Mouse (Mus musculus) hindbrain, embryonic 10.5 days (tissue): ENCODE measurements around the gene Tbc1d10c. TPM values are rescaled to one million over a fixed set of nuclear protein-coding genes. Genes with fewer than 3 reads are reported as not detected.

ENCODE experiments used
- DNase-seq: peaks from one replicate; pipeline ENCODE4 v3.0.0-alpha.2; 2017; ENCODE audit warnings: low spot score
- H3K27ac ChIP-seq: fragments of 300-500 bp; sonication (generic); 2 replicates; pipeline ENCODE4 v1.5.1; 2016; ENCODE audit warnings: mild to moderate bottlenecking, moderate library complexity
- H3K27me3 ChIP-seq: fragments of 300-500 bp; sonication (generic); 2 replicates; pipeline ENCODE4 v1.6.1; 2016; ENCODE audit warnings: mild to moderate bottlenecking; ENCODE audit not compliant: poor library complexity, insufficient read depth, severe bottlenecking
- H3K36me3 ChIP-seq: fragments of 300-500 bp; sonication (generic); 2 replicates; pipeline ENCODE4 v1.6.1; 2016; ENCODE audit warnings: mild to moderate bottlenecking, moderate library complexity
- H3K4me1 ChIP-seq: fragments of 300-500 bp; sonication (generic); replicated peaks from 2 replicates; pipeline ENCODE4 v1.6.1; 2016; ENCODE audit warnings: mild to moderate bottlenecking
- H3K4me3 ChIP-seq: fragments of 300-500 bp; sonication (generic); 2 replicates; pipeline ENCODE4 v1.5.1; 2016; ENCODE audit warnings: mild to moderate bottlenecking, moderate library complexity
- H3K9me3 ChIP-seq: fragments of 300-500 bp; sonication (generic); 2 replicates; pipeline ENCODE4 v1.6.1; 2016; ENCODE audit warnings: mild to moderate bottlenecking, moderate library complexity
- WGBS: fragments of 180-500 bp; shearing (Covaris S2); methylation state at CpG from one replicate; pipeline ENCODE4 v1.1.7; 2016; 5-methylcytosine and 5-hydroxymethylcytosine counted together
- polyA plus RNA-seq: library from polyadenylated mRNA; unstranded; fragments of >200 nt; fragmentation: Nextera tagmentation; extraction: Ambion mirVana; gene quantifications from 2 replicates; pipeline ENCODE4 v1.2.1, GENCODE M21; 2016

Tbc1d10c gene
- polyA plus RNA-seq, 1 experiment from 2014 or later, result 1.2 TPM

DNA sequence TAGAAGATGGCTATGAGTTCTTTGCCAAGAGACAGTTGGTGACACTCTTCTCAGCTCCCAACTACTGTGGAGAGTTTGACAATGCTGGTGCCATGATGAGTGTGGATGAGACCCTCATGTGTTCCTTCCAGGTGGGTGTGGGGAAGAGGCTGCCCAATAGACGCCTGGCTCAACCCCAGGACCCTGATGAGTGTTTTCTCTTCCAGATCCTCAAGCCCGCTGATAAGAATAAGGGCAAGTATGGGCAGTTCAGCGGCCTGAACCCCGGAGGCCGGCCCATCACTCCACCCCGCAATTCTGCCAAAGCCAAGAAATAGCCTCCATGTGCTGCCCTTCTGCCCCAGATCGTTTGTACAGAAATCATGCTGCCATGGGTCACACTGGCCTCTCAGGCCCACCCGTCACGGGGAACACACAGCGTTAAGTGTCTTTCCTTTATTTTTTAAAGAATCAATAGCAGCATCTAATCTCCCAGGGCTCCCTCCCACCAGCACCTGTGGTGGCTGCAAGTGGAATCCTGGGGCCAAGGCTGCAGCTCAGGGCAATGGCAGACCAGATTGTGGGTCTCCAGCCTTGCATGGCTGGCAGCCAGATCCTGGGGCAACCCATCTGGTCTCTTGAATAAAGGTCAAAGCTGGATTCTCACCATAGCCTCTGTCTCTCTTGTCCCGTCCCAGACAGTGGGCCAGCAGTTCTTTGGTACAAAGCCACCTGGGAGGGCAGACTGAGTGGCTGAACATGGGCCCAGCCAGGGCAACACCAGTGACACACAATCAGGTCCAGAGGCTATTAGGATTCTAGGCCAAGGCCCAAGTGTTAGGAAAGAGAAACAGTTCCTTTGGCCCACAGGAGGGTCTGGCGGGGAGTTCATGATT is 3.9 kb upstream of the Tbc1d10c start:
- Histone ChIP-seq H3K4me3 (no peak overlapping the region), H3K9me3 (no peaks in the 10 kb centered on the region), H3K27me3 (no peaks in the 10 kb centered on the region), H3K4me1 (peaks cover 50% of the 10 kb centered on the region), H3K36me3 (peaks cover 72% of the 10 kb centered on the region), H3K27ac (no peak overlapping the region)
- DNase-seq, result no peak
- 84% methylated on average over 12 of the region's 12 CpGs for WGBS

DNA sequence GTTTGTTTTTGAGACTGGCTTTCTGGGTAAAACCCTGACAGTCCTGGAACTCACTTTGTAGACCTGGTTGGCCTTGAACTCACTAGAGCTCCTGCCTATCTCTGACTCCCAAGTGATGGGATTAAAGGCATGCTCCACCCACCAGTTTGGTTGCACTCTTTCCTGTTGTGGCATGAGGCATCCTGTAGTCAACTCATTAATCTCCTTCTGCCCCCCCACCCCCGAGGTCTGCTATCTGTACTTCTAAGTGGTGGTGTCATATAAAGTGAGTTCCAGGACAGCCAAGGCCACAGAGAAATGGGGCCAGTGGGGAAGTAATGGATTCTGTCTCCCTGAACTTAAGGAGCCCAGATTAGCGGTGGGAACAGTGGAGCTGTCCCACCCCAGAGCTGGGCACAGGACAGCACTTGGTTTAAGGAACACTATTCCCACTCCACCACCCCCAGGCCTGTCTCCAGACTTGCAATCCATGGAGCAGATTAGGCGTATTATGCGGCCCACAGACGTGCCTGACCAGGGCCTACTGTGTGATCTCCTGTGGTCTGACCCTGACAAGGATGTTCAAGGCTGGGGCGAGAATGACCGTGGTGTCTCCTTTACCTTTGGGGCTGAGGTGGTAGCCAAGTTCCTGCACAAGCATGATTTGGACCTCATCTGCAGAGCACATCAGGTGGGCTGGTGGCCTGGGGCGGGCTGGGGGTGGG is 3.1 kb upstream of the Tbc1d10c start:
- Histone ChIP-seq H3K4me1 (peaks cover 43% of the 10 kb centered on the region), H3K4me3 (peak overlapping the region; percentile 95), H3K36me3 (peaks cover 63% of the 10 kb centered on the region)

DNA sequence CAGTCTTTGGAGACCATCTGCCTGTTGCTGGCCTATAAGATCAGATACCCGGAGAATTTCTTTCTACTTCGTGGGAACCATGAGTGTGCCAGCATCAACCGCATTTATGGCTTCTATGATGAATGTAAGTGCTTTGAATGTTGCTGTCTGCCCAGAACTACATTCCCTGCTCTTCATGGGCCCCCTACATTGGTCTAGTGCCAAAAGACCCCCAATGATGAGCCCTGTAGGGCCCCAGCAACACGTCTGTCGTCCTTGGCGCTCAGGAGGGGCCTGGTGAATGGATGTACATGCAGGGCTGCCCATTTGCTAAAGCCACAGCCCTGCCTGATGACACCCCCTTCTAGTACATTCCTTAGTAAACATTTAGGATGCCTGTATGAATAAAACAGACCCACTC is 2.0 kb upstream of the Tbc1d10c start:
- DNase-seq, result no peak
- no peaks in the 10 kb centered on the region for H3K27me3 ChIP-seq
- peak overlapping the region; percentile 97 for H3K27ac ChIP-seq
- H3K4me3 ChIP-seq, result peak overlapping the region; percentile 95
- WGBS, result 72% methylated on average over 6 of the region's 6 CpGs
- H3K36me3 ChIP-seq, result peaks cover 53% of the 10 kb centered on the region
- H3K4me1 ChIP-seq, result peaks cover 43% of the 10 kb centered on the region
- no peaks in the 10 kb centered on the region for H3K9me3 ChIP-seq

More for the DNA sequence above, 3.1 kb upstream of the Tbc1d10c start:
- WGBS, result 90% methylated on average over 8 of the region's 8 CpGs
- no peak for DNase-seq
- Histone ChIP-seq H3K9me3 (no peaks in the 10 kb centered on the region), H3K27ac (no peak overlapping the region), H3K27me3 (no peaks in the 10 kb centered on the region)

DNA sequence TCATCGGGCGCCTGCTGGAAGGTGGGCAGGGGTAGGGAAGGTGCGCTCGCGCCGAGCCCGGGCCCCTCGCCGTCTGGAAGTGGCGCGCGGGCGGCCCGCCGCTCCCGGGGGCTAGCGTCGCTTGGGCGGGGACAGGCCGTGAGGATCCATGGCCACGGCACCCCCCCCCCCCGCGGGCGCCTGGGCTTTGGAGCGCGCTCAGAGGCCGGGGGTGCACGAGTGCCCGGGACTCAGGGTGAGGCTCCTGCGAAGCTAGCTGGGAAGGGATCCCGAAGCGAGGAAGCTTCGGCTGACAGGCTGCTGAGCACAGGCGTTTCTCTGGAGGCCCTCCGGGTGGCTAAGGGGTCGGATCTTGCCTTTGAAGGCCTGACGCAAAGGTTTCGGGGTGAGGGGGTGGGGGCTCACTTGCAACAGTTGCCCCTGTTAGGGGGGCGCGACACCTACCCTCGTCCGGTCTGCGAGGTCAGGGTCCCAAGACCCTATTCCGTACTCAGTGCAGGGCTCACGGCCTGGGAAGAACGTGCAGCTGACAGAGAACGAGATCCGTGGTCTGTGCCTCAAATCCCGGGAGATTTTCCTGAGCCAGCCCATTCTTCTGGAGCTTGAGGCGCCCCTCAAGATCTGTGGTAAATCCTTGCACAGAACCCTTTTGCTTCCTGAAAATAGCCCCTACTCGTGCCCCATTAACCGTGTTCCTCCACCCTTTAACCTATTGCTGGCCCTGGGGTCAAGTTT is 1.3 kb upstream of the Tbc1d10c start:
- H3K4me1 ChIP-seq, result peaks cover 43% of the 10 kb centered on the region
- no peaks in the 10 kb centered on the region for H3K27me3 ChIP-seq
- H3K4me3 ChIP-seq, result peak overlapping the region; percentile 95
- no peak for DNase-seq
- H3K9me3 ChIP-seq, result no peaks in the 10 kb centered on the region
- H3K36me3 ChIP-seq, result peaks cover 46% of the 10 kb centered on the region
- H3K27ac ChIP-seq, result peak overlapping the region; percentile 97
- 1% methylated on average over 52 of the region's 52 CpGs for WGBS

DNA sequence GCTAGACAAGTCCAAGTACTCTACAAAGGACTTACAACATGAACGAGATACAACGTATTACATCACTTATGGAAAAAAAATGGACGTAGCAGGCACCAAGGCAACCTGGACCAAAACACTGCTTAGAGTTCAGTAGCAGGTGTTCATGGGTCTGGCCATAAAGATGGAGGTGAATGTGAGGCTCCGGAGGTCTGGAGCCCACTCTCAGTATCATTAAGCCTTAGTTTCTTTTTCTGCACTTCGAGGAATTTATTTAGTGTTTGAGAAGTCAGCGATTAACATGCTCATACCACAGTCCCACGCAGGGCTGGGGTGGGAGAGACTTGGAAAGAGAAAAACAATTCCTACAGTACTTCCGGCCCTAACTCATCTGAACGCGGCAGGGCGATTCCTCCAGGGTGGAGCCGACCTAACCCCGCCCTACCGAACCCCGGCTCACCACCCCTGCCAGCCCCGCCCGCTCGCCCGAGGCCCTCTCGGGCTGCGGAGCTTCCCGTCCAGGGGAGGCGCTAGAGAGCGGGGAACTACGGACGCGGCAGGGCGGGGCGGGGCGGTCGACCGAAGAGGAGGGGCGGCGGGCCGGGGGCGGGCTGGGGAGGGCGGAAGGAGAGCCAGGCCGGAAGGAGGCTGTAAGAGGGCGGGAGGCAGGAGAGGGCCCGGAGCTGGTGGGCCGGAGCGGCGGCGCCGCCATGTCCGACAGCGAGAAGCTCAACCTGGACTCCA is 605 bp upstream of the Tbc1d10c start, which contains the start of gene Ppp1ca:
Ppp1ca (plus strand) TSS at position 538 of the 723 bp plus-strand sequence.
- H3K27ac ChIP-seq, result peak within 1 kb of the TSS; percentile 97
- H3K4me3 ChIP-seq, result peak within 1 kb of the TSS; percentile 95
- peaks cover 38% of the 10 kb centered on the region for H3K36me3 ChIP-seq
- H3K27me3 ChIP-seq, result no peaks in the 10 kb centered on the region
- WGBS, result 7% methylated on average over 46 of the region's 47 CpGs
- H3K9me3 ChIP-seq, result no peaks in the 10 kb centered on the region
- peak; percentile 97 for DNase-seq
- H3K4me1 ChIP-seq, result peaks cover 42% of the 10 kb centered on the region

DNA sequence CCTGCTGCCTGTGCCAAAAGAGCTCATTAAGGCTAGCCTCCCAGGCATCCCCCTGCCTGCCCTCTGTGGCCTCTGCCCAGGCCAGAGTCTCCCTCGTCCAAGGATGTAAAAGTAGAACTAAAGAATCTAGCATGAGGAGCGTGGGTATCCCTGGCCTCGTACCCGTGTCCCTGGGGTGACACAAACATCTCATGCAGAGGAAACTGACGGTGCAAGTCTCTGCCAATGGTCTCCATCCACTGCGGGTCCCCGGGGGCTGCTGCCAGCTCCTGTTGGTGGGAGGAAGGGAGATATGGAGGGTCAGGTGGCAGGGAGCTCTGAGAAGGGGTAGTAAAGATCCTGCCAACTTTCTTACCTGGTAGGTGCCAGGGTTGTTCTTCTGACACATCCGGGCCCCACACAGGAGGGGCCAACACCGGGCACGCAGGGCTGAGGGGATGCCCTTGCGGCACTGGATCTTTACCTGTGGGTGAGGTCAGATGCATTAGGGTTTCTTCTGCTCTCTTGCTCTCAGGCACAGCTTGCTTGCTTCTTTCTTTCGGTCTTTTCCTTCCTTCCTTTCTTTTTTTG is 1.9 kb downstream of the Tbc1d10c start:
- DNase-seq, result no peak
- no peak overlapping the region for H3K4me3 ChIP-seq
- no peaks in the 10 kb centered on the region for H3K9me3 ChIP-seq
- H3K4me1 ChIP-seq, result peaks cover 45% of the 10 kb centered on the region
- WGBS, result 88% methylated on average over 12 of the region's 12 CpGs
- peaks cover 13% of the 10 kb centered on the region for H3K36me3 ChIP-seq
- no peaks in the 10 kb centered on the region for H3K27me3 ChIP-seq
- H3K27ac ChIP-seq, result no peak overlapping the region

DNA sequence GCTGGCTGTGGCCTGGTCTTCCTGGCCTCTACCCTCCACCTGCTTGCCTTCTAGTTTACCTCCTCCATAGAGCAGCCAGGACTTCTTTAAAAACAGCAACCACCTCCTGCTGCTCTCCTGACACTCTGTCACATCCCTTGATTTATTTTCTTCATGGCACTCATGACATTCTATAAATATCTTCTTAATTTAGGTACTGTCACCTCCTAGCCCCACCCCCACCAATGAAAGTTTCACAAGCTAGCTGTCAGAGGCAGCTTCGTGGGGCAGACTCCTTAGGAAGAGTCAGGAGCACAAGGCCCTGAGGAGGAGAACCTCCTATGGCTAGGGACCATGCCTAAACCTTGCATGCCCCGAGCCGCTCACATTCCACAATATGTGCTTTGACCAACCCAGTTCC is 3.8 kb downstream of the Tbc1d10c start:
- Histone ChIP-seq H3K27ac (no peak overlapping the region), H3K9me3 (no peaks in the 10 kb centered on the region), H3K27me3 (no peaks in the 10 kb centered on the region), H3K4me1 (peaks cover 36% of the 10 kb centered on the region), H3K4me3 (no peak overlapping the region), H3K36me3 (no peaks in the 10 kb centered on the region)
- no peak for DNase-seq
- 76% methylated on average over 3 of the region's 3 CpGs for WGBS

DNA sequence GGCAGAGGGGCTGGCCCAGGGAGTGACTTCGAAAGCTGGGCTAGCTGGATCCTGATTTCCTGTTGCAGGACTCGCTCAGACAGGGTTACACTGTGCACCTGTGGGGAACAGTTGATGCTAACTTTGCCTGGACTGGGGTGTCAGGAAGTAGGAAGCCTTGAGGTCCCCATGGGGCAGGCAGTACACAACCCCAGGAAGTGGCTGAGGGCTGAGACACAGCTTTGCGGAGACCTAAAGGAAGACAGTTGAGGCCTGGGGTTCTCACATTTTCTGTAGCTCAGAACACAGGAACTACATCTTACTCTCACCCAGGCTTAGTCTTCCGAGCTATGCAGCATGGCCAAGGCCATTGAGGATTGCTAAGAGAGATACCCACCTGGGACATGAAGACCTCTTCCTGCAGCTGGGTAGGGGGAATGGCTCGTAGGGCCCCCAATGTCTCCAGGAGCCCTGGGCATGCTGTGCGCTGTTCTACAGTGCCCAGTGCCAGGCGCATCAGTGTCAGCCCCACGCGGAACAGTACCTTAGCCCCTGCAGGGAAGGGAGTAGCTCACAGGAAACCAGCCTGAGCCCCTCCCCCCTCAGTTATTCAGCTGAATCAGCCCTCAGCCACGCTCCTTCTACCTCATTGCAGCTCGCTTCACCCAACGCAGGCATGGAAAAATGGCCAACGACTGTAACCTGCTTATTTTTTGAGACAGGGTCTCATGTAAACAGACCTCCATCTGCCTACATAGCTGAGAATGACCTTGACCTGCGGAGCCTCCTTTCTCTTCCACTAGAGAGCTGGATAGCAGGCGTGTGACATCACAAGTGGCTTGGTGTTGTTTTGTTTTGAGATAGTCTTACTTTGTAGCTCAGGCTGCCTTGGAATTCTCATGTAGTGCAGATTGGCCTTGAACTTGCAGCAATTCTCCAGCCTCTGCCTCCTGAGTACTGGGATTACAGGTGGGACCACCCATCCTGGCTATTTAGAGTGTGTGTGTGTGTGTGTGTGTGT is 5.8 kb downstream of the Tbc1d10c start:
- Histone ChIP-seq H3K4me1 (peaks cover 28% of the 10 kb centered on the region), H3K27ac (peak overlapping the region; percentile 16; the same call in 1 of the 2 replicates), H3K9me3 (no peaks in the 10 kb centered on the region), H3K27me3 (no peaks in the 10 kb centered on the region), H3K4me3 (no peak overlapping the region), H3K36me3 (no peaks in the 10 kb centered on the region)
- WGBS, result 61% methylated on average over 15 of the region's 15 CpGs
- no peak for DNase-seq

DNA sequence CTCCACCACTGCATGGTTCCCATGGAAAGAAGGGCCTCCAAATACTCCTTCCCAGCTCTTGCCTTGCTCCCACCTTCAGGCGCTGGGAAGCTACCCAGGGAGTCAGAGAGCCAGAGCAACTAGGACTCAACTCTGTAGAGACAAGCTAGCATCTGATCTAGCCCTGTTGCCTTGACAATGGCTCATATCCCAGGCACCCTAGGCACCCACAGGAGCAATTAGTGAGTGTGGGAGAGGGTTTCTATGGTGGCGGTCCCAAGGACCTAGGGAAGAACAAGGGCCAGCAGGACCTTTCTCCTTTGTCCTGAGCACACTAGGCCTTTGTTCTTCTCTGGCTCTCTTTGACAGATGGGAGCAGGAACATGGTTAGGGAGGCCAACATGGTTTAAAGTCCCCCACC is 7.4 kb downstream of the Tbc1d10c start:
- Histone ChIP-seq H3K4me1 (peaks cover 28% of the 10 kb centered on the region), H3K4me3 (no peak overlapping the region; the same call in 1 of the 2 replicates), H3K9me3 (no peaks in the 10 kb centered on the region), H3K36me3 (no peaks in the 10 kb centered on the region), H3K27ac (peak overlapping the region; percentile 37), H3K27me3 (no peaks in the 10 kb centered on the region)
- no peak for DNase-seq
- WGBS, result 74% methylated on average over 2 of the region's 2 CpGs

DNA sequence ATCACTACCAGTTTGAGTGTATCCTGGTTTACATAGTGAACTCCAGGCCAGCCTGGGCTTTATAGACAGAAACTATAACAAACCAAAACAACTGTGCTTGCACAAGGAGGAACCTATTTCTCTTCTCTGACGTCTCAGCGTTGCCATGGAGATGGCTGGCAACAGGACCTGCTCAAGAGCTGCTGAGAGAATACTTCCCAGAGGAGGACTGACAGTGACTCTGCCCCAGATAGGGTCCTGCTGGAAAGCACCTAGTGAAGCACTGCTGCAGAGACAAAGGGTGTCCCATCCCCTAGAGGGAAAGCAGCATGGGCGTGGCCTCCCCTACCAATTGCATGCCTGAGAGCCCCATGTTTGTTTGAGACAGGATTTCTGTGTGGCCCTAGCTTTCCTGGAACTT is 9.2 kb downstream of the Tbc1d10c start:
- 34% methylated on average over 3 of the region's 3 CpGs for WGBS
- Histone ChIP-seq H3K4me3 (no peak overlapping the region), H3K9me3 (no peaks in the 10 kb centered on the region), H3K27ac (peak overlapping the region; percentile 23; the same call in 1 of the 2 replicates), H3K27me3 (peaks cover under 1% of the 10 kb centered on the region; the same call in 1 of the 2 replicates), H3K36me3 (no peaks in the 10 kb centered on the region), H3K4me1 (peaks cover 28% of the 10 kb centered on the region)
- no peak for DNase-seq

DNA sequence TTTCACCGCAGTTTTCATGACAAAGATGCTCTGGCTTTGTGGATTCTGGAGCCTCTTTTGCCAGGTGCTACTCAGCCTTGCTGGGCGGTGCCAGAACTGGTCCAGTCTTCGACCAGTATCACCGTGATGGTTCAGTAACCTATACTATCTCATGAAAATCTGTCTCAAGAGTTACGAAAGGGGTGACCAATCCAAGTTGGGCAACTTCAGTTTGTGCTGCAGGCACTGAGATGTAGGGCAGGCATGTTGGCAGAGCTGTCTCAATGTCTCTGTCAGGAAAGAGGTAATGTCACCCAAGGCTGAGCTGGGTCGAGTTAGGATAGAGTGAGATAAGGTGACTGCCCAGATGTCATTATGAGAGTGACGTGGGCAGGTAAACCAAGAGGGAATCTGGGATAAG is 10.7 kb downstream of the Tbc1d10c start:
- H3K4me3 ChIP-seq, result no peak overlapping the region
- H3K27ac ChIP-seq, result no peak overlapping the region
- WGBS, result 88% methylated on average over 7 of the region's 7 CpGs
- peaks cover 3% of the 10 kb centered on the region; the same call in 1 of the 2 replicates for H3K27me3 ChIP-seq
- DNase-seq, result no peak
- H3K9me3 ChIP-seq, result no peaks in the 10 kb centered on the region
- H3K4me1 ChIP-seq, result peaks cover 31% of the 10 kb centered on the region
- H3K36me3 ChIP-seq, result no peaks in the 10 kb centered on the region
